Mouse (Mus musculus) urinary bladder, postnatal 36 days (tissue): ENCODE results near the gene Kif3b.

Experiments used
- DNase-seq, 2 experiments: peaks; one replicate each; pipeline ENCODE4 v3.0.0; 2022; ENCODE audit warnings: low spot score in 2 of 2, mixed read lengths in 1 of 2

Kif3b gene

DNA sequence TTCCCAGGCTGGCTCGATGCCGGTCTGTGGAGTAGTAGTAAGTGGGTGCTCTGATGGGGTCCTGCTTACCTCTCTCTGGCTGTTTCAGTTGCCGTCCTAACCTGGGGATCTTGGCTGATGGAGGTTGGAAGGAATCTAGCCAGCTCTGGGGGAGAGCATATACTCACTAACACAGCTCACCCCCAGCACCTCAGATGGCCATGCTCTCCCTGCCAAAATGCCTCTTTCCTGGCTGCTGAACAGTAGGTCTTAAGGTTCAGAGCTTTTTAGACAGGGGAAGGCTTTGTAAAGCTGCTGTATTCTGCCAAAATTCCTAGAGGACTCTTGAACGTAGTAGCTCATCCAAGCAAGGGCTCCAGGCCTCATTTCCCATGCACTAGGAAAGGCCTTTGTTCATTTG is 6.6 kb downstream of the Kif3b start:
- DNase-seq, result no peak

DNA sequence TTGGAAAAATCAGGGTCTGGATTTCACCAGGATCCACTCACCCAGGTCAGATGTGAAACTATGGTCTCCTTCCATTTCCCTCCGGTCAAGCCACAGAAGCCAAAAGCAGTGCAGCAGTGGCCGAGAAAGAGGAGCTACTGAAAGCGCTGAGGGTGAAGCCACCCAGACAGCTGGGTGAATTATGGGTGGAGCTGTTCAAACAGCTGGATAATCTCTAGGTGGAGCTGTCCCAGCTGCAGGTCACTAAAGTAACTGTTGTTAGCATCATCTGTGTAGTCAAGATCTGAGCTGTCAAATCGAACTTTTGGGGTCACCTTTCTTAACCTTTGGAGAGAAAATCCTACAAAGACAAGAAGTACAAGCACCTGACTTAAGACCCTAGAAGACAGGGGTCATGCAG is 7.2 kb downstream of the Kif3b start:
- DNase-seq, result no peak

DNA sequence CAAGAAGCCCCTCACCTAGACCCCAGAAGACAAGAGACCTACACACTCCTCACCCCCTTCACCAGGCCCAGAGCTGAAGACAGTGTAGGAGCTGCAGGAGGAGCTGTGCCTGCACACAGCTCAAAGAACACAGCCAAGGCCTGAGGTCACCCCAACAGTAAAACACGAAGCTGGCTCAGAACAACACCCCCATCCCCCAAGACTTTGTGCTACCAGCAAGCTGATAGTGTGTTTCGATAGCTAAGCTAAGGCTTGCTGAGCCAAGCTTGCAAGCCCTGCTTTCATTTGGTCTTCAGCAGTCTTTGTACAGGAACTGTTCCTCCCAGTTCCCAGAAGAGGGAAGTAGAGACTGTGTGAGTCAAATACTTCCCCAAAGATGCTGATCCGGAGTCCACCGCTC is 7.7 kb downstream of the Kif3b start:
- DNase-seq, result no peak

DNA sequence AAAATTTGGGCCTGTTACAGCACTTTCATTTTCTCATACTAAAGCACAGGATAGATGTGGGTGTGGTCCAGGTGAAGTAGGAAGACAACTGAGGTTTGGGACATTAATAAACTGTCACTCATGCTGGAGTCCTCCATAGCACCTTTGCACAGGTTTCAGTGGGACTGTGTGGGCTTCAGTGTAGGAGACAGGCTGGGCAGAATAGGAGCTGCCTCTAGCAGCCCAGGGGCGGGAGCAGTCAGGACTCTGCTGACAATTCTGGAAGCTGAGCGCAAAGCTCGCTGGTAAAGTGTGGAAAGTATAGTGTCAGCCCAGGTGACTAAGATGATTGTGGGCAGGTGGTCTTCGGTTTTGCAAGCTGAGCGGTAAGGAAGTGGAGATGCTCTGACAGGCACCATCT is 9.9 kb downstream of the Kif3b start:
- no peak for DNase-seq

DNA sequence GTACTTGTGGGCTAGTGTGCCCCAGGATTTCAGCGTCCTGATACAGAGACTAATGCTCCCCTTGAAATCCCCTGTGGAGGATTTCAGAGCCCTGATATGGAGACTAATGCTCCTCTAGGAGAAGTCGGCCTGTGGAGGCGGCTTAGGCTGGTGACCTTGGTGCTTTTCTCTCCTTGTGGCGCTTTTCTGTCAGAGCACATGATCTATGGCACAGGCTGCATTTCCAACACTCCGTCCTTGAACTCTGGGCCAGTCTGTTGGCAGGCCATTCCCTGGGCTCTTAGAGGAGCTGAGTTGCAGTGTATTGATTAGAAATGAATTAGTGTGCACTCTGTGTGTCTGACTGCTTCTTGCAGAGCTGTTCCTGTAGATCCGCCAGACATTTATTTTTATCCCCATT is 14.0 kb downstream of the Kif3b start:
- no peak for DNase-seq

DNA sequence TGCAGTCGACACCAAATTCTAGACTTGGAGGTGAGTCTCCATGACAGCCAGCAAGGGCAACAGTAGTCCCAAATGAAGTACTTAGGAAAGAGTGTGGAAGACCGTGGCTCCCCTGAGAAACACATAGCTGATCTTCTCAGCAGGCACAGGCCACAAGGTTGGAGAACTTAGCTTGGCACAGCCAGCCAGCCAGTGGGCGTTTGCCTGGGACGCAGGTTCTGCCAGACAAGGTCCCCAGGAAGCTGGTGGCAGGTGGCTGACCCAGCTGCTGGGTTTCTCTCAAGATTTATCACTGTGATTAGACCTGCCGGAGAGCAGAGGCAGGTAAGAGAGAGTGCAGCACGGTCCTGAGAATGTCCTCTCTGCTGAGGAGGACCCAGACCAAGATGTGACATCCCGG is 17.4 kb downstream of the Kif3b start:
- no peak for DNase-seq

DNA sequence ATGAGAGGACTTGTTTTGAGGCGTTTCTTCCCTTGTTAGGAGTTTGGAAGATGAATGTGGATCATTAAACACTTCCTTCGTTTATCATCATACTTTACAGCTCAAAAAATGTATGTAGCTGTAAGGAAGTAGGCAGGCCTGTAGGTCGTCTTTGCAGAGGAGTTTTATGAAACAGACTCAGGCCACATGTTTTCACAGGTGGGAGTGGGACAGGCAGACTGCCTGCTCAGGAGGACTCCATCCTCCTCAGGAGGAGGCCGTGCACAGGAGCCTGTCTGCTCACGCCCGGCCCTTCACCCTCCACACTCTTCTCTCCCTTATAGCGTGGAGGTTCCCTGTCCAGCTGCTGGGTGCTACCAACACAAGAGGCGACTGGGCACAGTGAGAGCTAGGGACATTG is 17.9 kb downstream of the Kif3b start:
- DNase-seq, result no peak

DNA sequence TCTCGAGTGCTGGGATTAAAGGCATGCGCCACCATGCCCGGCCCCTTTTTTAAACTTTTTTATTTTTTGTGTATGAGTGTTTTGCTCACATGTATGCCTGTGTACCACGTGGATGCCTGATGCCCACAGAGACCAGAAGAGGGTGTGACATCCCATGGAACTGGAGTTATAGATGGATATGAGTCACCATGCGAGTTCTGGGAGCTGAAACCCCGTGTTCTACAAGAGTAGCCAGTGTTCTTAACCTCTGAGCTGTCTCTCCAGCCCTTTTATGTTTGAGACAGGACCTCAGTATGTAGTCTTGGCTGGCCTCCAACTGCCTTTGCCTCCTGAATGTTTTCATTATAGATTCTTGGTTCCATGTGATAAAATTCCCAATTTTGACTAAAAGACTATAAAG is 19.0 kb downstream of the Kif3b start:
- no peak for DNase-seq

DNA sequence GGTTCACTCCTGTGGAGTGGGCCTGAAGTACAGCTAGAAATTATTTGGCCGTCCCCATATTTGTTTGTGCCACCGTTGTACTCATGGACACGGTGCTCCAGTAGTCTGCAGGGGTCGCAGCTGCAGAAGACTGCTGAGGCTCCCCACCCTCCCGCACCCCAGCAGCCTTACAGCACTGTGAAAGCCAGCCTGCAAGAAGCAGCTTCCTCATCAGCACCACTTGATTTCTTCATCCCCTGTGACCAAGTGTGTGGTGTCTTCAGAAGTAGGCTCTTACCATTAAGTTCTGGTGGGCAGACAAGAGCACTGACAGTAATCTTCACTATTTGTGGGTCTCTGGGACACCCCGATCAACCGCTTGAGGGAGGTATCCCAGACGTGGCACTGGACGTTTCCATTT is 21.7 kb downstream of the Kif3b start:
- DNase-seq, result no peak

DNA sequence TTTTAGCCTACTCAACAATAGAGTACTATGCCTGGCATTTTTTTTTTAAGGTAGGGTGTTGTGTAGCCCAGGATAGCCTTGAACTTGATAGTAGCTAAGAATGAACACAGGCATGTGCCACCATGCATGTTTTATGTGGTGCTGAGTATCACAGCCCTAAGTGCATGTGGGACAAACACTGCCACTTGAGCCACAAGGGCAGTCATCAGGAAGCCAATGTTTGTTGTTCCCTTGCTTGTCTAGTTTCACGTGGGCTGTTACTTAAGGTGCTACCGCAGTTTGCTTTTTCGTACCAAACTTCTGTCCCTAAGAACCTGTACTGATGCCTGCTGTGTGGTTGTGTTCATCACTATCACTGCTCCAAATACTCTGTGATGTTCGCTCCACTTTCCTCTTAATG is 27.2 kb downstream of the Kif3b start:
- DNase-seq, result no peak

DNA sequence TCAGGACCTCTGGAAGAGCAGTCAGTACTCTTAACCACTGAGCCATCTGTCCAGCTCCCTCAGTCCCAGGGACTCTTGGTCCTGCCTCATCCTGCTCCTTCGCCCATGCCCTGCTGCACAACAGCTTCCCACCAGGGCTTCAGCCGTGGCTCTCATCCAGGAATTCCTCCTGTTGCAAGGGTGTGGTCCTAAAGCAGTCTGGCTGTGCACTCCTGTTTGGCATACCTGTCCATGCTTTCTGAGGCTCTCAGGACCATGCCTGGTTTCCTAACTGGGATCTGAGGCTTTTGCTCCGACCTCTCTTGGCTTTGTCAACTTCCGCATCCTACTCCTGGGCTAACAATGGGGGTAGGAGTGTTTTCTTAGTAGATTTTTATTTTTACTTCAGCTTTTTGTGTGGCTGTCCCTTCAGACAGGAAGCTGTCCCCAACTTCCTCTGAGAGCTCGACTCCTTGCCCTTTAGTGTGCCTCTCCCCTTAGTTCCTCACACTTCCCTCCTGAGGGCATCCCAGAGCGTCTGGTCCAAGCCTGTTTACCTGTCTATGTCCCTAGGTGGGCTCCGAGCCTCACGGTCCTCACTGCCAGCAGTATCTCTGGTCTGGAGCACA is 27.9 kb downstream of the Kif3b start:
- no peak for DNase-seq

DNA sequence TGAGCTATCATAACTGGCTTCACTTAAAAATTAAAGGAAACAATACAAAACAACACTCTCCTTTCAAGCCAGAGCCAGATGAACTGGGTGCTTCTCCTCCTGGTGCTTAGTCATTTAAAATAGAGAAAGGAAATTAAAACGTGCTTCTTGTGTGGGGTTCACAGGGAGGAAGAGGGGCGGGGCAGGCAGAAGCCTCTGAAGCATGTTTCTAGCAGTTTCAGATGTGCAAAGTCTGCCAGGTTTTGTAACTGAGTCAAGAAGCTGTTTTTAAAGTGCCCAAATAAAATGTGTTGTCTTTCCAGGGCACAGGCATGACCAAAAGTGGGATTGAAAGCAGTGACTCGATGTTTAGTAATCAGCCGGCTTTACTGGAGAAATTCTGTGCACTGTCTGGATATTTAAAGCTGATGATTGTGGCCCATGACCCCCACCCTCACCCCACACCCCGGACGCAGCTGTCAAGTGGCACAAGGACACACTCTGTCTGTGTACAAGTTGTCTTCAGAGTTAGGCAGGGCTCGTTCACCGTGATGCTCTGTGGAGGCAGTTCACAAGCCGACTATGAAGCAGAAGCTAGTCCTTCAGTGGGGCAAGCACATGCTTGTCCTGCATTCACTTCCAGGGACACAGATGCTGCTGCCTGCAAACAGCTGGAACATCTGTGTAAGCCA is 34.6 kb downstream of the Kif3b start:
- no peak for DNase-seq

DNA sequence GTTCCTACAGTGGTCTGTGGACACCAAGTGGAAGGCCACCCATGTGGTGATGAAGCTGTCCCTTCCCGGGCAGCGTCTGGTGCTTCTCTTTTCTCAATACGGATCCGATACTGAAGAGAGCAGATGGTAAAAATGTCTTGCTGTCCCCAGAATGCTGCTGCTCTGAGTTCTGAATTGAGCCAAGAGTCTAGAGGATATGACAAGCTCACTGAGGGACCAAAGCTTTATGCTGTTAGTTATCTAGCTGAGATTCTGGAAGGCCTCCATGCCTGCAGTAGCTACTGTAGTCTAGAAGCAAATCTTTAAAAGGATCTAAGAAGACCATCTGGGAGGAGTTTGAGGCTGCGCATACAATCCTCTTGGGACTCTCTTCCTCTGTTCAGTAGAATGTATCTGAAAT is 41.1 kb downstream of the Kif3b start:
- no peak for DNase-seq

DNA sequence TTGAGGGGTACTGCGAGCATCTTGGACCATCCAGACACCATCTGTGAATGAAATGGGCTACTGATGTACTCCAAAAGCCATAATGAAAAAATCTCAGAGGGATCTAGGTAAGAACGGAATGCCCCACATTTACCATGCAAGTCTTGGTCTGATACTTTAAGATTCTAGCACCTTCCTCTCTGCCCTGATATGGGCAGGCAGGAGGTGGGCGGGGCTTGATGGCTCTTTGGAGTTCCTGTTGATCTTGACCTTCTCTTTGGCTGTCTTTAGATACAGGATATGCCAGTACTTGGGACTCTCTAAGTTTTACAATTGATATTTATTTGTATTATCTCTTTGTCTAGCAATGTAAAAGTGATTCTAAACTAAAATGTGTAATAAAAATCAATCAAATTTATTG is 41.8 kb downstream of the Kif3b start:
- DNase-seq, result no peak

DNA sequence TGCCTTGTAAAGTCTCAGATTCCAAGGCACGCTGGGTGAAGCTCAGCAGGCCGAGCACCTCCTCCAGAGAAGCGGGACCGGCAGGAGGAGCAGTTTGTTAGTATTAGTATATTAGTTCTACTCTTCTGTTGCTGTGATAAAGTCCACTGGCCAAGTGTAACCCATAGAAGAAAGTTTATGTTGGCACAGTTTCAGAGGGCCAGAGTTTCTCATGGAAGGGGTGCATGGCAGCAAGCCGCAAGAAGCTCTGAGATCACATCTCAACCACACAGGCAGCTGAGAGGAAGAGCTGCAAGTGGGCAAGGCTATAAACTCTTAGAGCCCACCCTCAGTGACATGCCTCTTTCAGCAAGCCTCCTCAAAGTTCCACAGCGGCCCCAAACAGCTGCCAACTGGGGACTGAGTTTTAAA is 42.6 kb downstream of the Kif3b start:
- DNase-seq, result no peak

DNA sequence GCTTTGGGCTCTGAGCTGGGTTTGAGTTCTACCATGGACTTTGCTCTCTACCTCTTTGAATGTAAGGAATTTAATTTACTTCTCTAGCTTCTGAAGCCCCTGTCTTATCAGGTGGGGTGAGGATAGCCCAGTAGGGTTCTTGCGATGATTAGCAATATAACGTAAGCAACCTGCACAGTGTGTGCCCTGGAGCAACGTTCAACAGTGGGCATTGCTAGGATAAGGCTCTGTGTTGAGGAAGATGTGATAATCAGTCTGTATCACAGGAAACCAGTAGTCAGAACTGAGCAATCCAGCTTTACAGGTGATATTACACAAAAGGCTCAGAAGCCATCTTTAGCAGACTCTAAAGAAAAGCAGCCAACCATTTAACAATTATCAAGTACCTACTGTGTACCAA is 43.1 kb downstream of the Kif3b start:
- DNase-seq, result no peak

DNA sequence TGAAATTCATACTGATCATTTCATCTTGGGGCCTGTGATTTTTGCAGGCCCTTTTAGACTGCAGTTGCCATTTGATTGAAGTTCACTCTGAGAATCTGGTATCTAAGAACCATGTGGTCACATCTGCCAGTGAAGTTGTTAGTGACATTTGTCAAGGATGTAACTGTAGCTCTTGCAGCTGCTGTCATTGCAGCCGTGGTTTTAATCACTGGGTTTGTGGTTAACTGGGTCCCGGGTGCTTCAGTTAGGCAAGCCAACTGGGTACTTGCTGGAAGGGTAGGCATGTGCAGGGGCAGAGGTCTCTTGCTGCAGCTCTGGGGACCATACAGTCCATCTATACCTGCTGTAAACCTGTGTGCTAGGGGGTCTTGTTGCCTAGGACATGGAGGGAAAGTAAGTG is 44.9 kb downstream of the Kif3b start:
- DNase-seq, result no peak

DNA sequence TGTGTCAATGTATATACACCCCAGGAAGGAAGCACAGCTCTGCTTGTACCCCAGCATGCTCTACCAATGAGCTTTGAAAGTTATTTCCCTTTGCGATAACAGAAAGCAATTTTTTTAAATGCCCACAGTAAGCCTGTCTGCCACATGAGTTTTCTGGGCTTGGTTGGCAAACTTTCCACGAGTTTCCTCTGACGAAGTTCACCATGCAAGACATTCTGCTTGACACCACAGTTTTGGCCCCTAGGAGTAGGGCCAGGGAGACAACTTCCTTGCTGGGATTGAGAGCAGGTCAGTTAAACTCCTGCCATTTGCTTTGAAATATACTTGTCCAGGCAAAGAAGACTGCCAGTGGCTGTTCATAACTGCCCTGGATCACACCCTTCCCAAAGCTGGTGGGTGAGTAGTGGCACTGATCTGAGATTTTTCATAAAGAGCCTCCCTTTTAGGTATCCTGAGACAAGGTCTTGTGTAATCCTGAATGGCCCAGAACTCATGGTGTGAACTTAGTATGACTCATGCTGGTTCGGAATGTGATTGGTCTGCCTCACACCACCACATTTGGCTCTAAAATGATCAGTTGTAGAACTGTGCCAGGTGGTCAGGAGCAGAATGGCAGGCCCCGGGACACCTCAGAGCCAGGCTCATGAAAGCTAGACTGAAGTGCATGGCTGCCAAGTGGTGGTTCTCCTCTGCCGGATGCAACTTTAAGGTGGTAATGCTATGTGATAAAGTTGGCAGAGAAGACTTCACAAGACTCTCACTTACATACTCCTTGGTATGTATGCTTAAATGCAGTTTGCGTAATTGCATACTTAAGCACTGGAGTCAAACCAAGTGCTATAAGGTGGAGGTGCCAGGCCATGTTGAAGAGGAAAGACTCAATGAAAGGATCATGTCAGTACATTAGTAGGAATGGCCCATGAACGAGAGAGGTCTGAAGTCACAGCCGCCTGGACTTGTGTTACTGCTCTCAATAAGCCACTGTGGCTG is 47.4 kb downstream of the Kif3b start:
- no peak for DNase-seq

DNA sequence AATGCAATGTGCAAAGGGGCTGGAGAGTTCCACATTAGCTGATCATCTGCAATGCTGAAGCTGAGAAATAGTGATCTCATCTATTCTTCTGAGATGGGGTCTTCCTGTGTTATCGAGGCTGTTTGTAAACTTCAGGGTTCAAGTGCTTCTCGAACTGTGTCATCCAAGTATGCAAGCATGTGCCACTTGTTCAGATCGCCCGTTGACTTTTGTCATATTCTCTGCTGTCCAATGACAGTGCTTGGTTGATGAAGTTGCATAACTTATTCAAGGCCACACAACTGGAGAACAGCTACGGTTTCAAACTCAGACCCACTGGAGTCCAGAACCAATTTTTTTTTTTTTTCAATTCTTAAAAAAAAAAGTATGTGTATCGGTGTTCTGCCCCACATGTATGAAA is 51.0 kb downstream of the Kif3b start:
- DNase-seq, result no peak

DNA sequence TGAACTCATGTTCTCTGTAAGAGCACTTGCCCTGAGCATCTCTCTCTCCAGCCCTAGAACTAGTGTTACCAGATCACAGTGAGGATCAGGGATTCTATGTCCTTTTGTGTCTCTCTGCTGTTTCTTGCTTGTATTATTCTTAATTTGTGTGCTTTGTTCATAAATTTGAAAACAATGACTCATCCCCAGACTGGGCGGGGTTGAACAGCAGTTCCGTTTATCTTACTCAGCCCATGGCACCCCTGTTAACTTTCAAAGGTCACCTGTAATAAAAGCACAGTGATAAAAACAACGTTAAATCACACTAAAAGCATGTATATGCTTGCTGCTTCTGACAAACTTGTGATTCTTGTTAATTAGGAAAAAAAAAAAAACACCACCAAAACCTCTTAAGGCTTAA is 51.4 kb downstream of the Kif3b start:
- DNase-seq, result no peak

DNA sequence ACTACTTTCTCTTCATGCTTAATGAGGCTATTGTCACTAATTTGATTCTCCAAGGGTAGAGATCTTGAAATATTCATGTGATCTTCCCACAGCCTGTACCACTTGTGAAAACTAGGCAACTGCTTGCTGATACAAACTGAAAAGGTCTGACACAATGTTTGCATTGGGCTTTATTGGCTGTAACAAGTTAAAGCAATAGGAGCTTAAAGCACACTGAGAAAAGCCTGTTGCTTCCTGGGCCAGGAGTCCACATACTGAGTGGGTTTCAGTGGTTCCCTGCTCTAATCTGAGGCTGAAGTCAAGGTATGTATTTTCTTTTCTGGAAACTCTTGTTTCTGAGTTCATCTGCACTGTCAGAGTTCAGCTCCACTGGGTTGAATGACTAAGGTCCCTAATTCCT is 52.0 kb downstream of the Kif3b start:
- DNase-seq, result no peak

DNA sequence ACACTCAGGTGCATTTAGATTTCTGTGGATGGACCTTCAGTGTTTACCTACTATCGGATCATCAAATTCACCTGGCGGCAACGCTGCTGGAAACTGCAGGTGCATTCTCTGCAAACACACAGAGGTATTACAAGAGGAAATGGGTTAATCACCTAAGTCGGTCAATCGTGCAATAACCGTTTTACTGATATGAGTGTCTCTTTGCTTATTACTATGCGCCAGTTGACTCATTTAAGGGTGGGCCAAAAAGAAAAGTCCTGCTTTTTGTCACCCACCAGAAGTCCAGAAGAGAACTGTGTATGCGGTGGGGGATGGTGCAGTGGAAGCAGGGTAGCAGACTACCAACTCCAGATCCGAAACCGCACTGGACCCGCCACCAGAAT is 53.8 kb downstream of the Kif3b start:
- no peak for DNase-seq
